Mouse (Mus musculus) heart, postnatal 10 days (tissue): ENCODE data around the gene Gucd1. TPM values are rescaled to one million over a fixed set of nuclear protein-coding genes. Genes with fewer than 3 reads are reported as not detected.

Experiments
- DNase-seq, 2 experiments: peaks; one replicate each; pipeline ENCODE4 v3.0.0; 2021
- intact Hi-C: fragments of 180-260 bp; cut with DNase I; formaldehyde crosslinking; loops from one replicate; pipeline ENCODE4 v1.15.1; 2025
- total RNA-seq, 2 experiments: library from RNA; stranded (reverse); gene quantifications; 2 replicates each; pipeline ENCODE4 v1.2.3; 2021

The Gucd1 gene
- total RNA-seq, 2 experiments from 2014 or later = 42.8 to 44.0 TPM

- no peak for DNase-seq
- intact Hi-C loops = no loop called here
Measured at GRCm38 (mm10) chr10:75303324-75304048, 214.3 kb downstream of the Gucd1 start.

GRCm38 (mm10) chr10:75302536-75302935 lies 215.2 kb downstream of the Gucd1 start:
- intact Hi-C loops = no loop called here
- DNase-seq = no peak

GRCm38 (mm10) chr10:75301937-75302336 lies 215.8 kb downstream of the Gucd1 start:
- intact Hi-C loops = no loop called here
- no peak for DNase-seq

- intact Hi-C loops = no loop called here
Measured at GRCm38 (mm10) chr10:75301195-75301806, 216.5 kb downstream of the Gucd1 start.

More at GRCm38 (mm10) chr10:75301195-75301806, 216.5 kb downstream of the Gucd1 start:
- DNase-seq = no peak

Other genes starting within 250 kb of the Gucd1 start
- gene Adora2a, start 201.1 kb downstream of the Gucd1 start, total RNA-seq = 10 to 100 TPM; 18.7 to 18.9 TPM
- under 1 TPM; 0.17 to 0.24 TPM for gene Upb1, start 116.9 kb downstream of the Gucd1 start, total RNA-seq
- 10 to 100 TPM; 67.9 to 75.9 TPM for gene Snrpd3, start 421 bp downstream of the Gucd1 start, total RNA-seq
- 1 to 10 TPM; 1.0 to 1.2 TPM for gene Lrrc75b, start 42.4 kb upstream of the Gucd1 start, total RNA-seq
- gene Ggt1, start 43.6 kb upstream of the Gucd1 start, total RNA-seq = not detected
- gene Ggt5, start 71.4 kb upstream of the Gucd1 start, total RNA-seq = 1 to 10 TPM; 6.8 to 8.7 TPM
- 1 to 10 TPM; 2.8 to 3.4 TPM for gene Susd2, start 126.0 kb upstream of the Gucd1 start, total RNA-seq
- gene Cabin1, start 246.4 kb upstream of the Gucd1 start, total RNA-seq = 10 to 100 TPM; 26.0 to 33.6 TPM